Mouse (Mus musculus): ENCODE results near the gene Rnf17. TPM values are rescaled to one million over a fixed set of nuclear protein-coding genes. Genes with fewer than 3 reads are reported as not detected.

Rnf17 gene
- polyA plus RNA-seq, 1 experiment from 2014 or later, result 1.5 TPM

GRCm38 (mm10) chr14:56368834-56369233, 33.5 kb upstream of the Rnf17 start:
- H3K4me1 ChIP-seq (ENCODE audit: control insufficient read depth, insufficient read depth, low read length), result no peaks in the 10 kb centered on the region
- 50% methylated on average over 3 of the region's 3 CpGs for WGBS
- no peak for DNase-seq (ENCODE audit: low spot score)
- H3K4me3 ChIP-seq (ENCODE audit: low read depth, low read length), result no peak overlapping the region
- ATAC-seq, result no peak
- no peaks in the 10 kb centered on the region for H3K36me3 ChIP-seq (ENCODE audit: control insufficient read depth, insufficient read depth, low read length)
- no peaks in the 10 kb centered on the region for H3K9me3 ChIP-seq (replicated peaks; ENCODE audit: control insufficient read depth, low read length)
- no peak overlapping the region for H3K27ac ChIP-seq (ENCODE audit: low read depth, low read length)
- peaks cover 24% of the 10 kb centered on the region for H3K27me3 ChIP-seq (replicated peaks; ENCODE audit: control insufficient read depth, insufficient read depth, low read length)
- H3K4me2 ChIP-seq (ENCODE audit: low read length), result no peak overlapping the region
- H3K9ac ChIP-seq (ENCODE audit: low read length), result no peak overlapping the region

- peak; percentile 78; the same call in 1 of the 2 replicates for ATAC-seq
- Histone ChIP-seq H3K36me3 (ENCODE audit: control insufficient read depth, insufficient read depth, low read length) (no peaks in the 10 kb centered on the region), H3K9me3 (replicated peaks; ENCODE audit: control insufficient read depth, low read length) (no peaks in the 10 kb centered on the region), H3K4me2 (ENCODE audit: low read length) (no peak overlapping the region), H3K4me3 (ENCODE audit: low read depth, low read length) (no peak overlapping the region), H3K27ac (ENCODE audit: low read depth, low read length) (no peak overlapping the region), H3K27me3 (replicated peaks; ENCODE audit: control insufficient read depth, insufficient read depth, low read length) (no peaks in the 10 kb centered on the region), H3K9ac (ENCODE audit: low read length) (no peak overlapping the region), H3K4me1 (ENCODE audit: control insufficient read depth, insufficient read depth, low read length) (no peaks in the 10 kb centered on the region)
- WGBS, result 3% methylated on average over 6 of the region's 6 CpGs
- peak; percentile 93 for DNase-seq (ENCODE audit: low spot score)
Observed at GRCm38 (mm10) chr14:56375731-56376130, 26.6 kb upstream of the Rnf17 start.

- no peaks in the 10 kb centered on the region for H3K4me1 ChIP-seq (ENCODE audit: control insufficient read depth, insufficient read depth, low read length)
- ATAC-seq (no peak), DNase-seq (ENCODE audit: low spot score) (no peak)
- no peak overlapping the region for H3K4me3 ChIP-seq (ENCODE audit: low read depth, low read length)
- H3K27me3 ChIP-seq (replicated peaks; ENCODE audit: control insufficient read depth, insufficient read depth, low read length), result no peaks in the 10 kb centered on the region
- no peak overlapping the region for H3K9ac ChIP-seq (ENCODE audit: low read length)
- H3K36me3 ChIP-seq (ENCODE audit: control insufficient read depth, insufficient read depth, low read length), result no peaks in the 10 kb centered on the region
- H3K4me2 ChIP-seq (ENCODE audit: low read length), result no peak overlapping the region
- no peak overlapping the region for H3K27ac ChIP-seq (ENCODE audit: low read depth, low read length)
- no peaks in the 10 kb centered on the region for H3K9me3 ChIP-seq (replicated peaks; ENCODE audit: control insufficient read depth, low read length)
Observed at GRCm38 (mm10) chr14:56377745-56378144, 24.6 kb upstream of the Rnf17 start.

GRCm38 (mm10) chr14:56379336-56379735, 23.0 kb upstream of the Rnf17 start:
- Histone ChIP-seq H3K4me3 (ENCODE audit: low read depth, low read length) (no peak overlapping the region), H3K9ac (ENCODE audit: low read length) (no peak overlapping the region)
- ATAC-seq, result no peak

GRCm38 (mm10) chr14:56382366-56382765, 20.0 kb upstream of the Rnf17 start:
- H3K9ac ChIP-seq (ENCODE audit: low read length), result no peak overlapping the region
- H3K27me3 ChIP-seq (replicated peaks; ENCODE audit: control insufficient read depth, insufficient read depth, low read length), result no peaks in the 10 kb centered on the region
- H3K27ac ChIP-seq (ENCODE audit: low read depth, low read length), result no peak overlapping the region
- DNase-seq (ENCODE audit: low spot score) (no peak), ATAC-seq (no peak)
- H3K9me3 ChIP-seq (replicated peaks; ENCODE audit: control insufficient read depth, low read length), result no peaks in the 10 kb centered on the region
- WGBS, result 85% methylated on average over 4 of the region's 4 CpGs
- H3K4me3 ChIP-seq (ENCODE audit: low read depth, low read length), result no peak overlapping the region
- H3K4me2 ChIP-seq (ENCODE audit: low read length), result no peak overlapping the region
- no peaks in the 10 kb centered on the region for H3K4me1 ChIP-seq (ENCODE audit: control insufficient read depth, insufficient read depth, low read length)
- H3K36me3 ChIP-seq (ENCODE audit: control insufficient read depth, insufficient read depth, low read length), result no peaks in the 10 kb centered on the region

More at GRCm38 (mm10) chr14:56379336-56379735, 23.0 kb upstream of the Rnf17 start:
- H3K9me3 ChIP-seq (replicated peaks; ENCODE audit: control insufficient read depth, low read length), result no peaks in the 10 kb centered on the region
- no peaks in the 10 kb centered on the region for H3K27me3 ChIP-seq (replicated peaks; ENCODE audit: control insufficient read depth, insufficient read depth, low read length)
- DNase-seq (ENCODE audit: low spot score), result no peak
- H3K36me3 ChIP-seq (ENCODE audit: control insufficient read depth, insufficient read depth, low read length), result no peaks in the 10 kb centered on the region
- no peaks in the 10 kb centered on the region for H3K4me1 ChIP-seq (ENCODE audit: control insufficient read depth, insufficient read depth, low read length)
- H3K4me2 ChIP-seq (ENCODE audit: low read length), result no peak overlapping the region
- H3K27ac ChIP-seq (ENCODE audit: low read depth, low read length), result no peak overlapping the region
- 75% methylated on average over 9 of the region's 9 CpGs for WGBS

GRCm38 (mm10) chr14:56390247-56390646, 12.1 kb upstream of the Rnf17 start:
- peak; percentile 58 for DNase-seq (ENCODE audit: low spot score)
- Histone ChIP-seq H3K4me1 (ENCODE audit: control insufficient read depth, insufficient read depth, low read length) (peaks cover 2% of the 10 kb centered on the region; the same call in 1 of the 2 replicates), H3K36me3 (ENCODE audit: control insufficient read depth, insufficient read depth, low read length) (no peaks in the 10 kb centered on the region), H3K27ac (ENCODE audit: low read depth, low read length) (no peak overlapping the region), H3K4me3 (ENCODE audit: low read depth, low read length) (no peak overlapping the region), H3K27me3 (replicated peaks; ENCODE audit: control insufficient read depth, insufficient read depth, low read length) (no peaks in the 10 kb centered on the region), H3K4me2 (ENCODE audit: low read length) (no peak overlapping the region), H3K9me3 (replicated peaks; ENCODE audit: control insufficient read depth, low read length) (no peaks in the 10 kb centered on the region), H3K9ac (ENCODE audit: low read length) (no peak overlapping the region)
- ATAC-seq, result peak; percentile 68; the same call in 1 of the 2 replicates
- 51% methylated on average over 3 of the region's 3 CpGs for WGBS

GRCm38 (mm10) chr14:56393704-56394312, 8.6 kb upstream of the Rnf17 start:
- Histone ChIP-seq H3K4me1 (ENCODE audit: control insufficient read depth, insufficient read depth, low read length) (peaks cover 2% of the 10 kb centered on the region; the same call in 1 of the 2 replicates), H3K36me3 (ENCODE audit: control insufficient read depth, insufficient read depth, low read length) (no peaks in the 10 kb centered on the region), H3K4me3 (ENCODE audit: low read depth, low read length) (no peak overlapping the region), H3K27me3 (replicated peaks; ENCODE audit: control insufficient read depth, insufficient read depth, low read length) (no peaks in the 10 kb centered on the region), H3K9me3 (replicated peaks; ENCODE audit: control insufficient read depth, low read length) (no peaks in the 10 kb centered on the region), H3K9ac (ENCODE audit: low read length) (no peak overlapping the region), H3K27ac (ENCODE audit: low read depth, low read length) (no peak overlapping the region), H3K4me2 (ENCODE audit: low read length) (no peak overlapping the region)
- 25% methylated on average over 2 of the region's 2 CpGs for WGBS
- DNase-seq (ENCODE audit: low spot score) (no peak), ATAC-seq (no peak)

- Histone ChIP-seq H3K9me3 (replicated peaks; ENCODE audit: control insufficient read depth, low read length) (no peaks in the 10 kb centered on the region), H3K9ac (ENCODE audit: low read length) (no peak overlapping the region), H3K4me1 (ENCODE audit: control insufficient read depth, insufficient read depth, low read length) (no peaks in the 10 kb centered on the region), H3K27ac (ENCODE audit: low read depth, low read length) (no peak overlapping the region), H3K27me3 (replicated peaks; ENCODE audit: control insufficient read depth, insufficient read depth, low read length) (no peaks in the 10 kb centered on the region), H3K4me3 (ENCODE audit: low read depth, low read length) (no peak overlapping the region), H3K4me2 (ENCODE audit: low read length) (no peak overlapping the region), H3K36me3 (ENCODE audit: control insufficient read depth, insufficient read depth, low read length) (no peaks in the 10 kb centered on the region)
- peak; percentile 67 for DNase-seq (ENCODE audit: low spot score)
- no peak for ATAC-seq
Observed at GRCm38 (mm10) chr14:56398001-56398400, 4.4 kb upstream of the Rnf17 start.

- no peak overlapping the region for H3K9ac ChIP-seq (ENCODE audit: low read length)
- no peak overlapping the region for H3K27ac ChIP-seq (ENCODE audit: low read depth, low read length)
- H3K27me3 ChIP-seq (replicated peaks; ENCODE audit: control insufficient read depth, insufficient read depth, low read length), result no peaks in the 10 kb centered on the region
- no peak overlapping the region for H3K4me3 ChIP-seq (ENCODE audit: low read depth, low read length)
- 90% methylated on average over 2 of the region's 2 CpGs for WGBS
- no peaks in the 10 kb centered on the region for H3K4me1 ChIP-seq (ENCODE audit: control insufficient read depth, insufficient read depth, low read length)
- H3K9me3 ChIP-seq (replicated peaks; ENCODE audit: control insufficient read depth, low read length), result no peaks in the 10 kb centered on the region
- ATAC-seq (no peak), DNase-seq (ENCODE audit: low spot score) (no peak)
- no peaks in the 10 kb centered on the region for H3K36me3 ChIP-seq (ENCODE audit: control insufficient read depth, insufficient read depth, low read length)
- H3K4me2 ChIP-seq (ENCODE audit: low read length), result no peak overlapping the region
Observed at GRCm38 (mm10) chr14:56403072-56403375, 643 bp downstream of the Rnf17 start.

All from forebrain, embryonic 14.5 days (tissue).